Mouse (Mus musculus): ENCODE results near the gene Prph2. TPM values are rescaled to one million over a fixed set of nuclear protein-coding genes. Genes with fewer than 3 reads are reported as not detected.

Gene Prph2
- polyA plus RNA-seq, 1 experiment from 2014 or later = not detected

- no peak for ATAC-seq
- 82% methylated on average over 6 of the region's 6 CpGs for WGBS
- H3K9me3 ChIP-seq (replicated peaks) = no peaks in the 10 kb centered on the region
- H3K36me3 ChIP-seq (ENCODE audit: poor library complexity, severe bottlenecking) = no peaks in the 10 kb centered on the region
- peaks cover 7% of the 10 kb centered on the region; the same call in 1 of the 2 replicates for H3K4me1 ChIP-seq
- no peak overlapping the region for H3K9ac ChIP-seq
- no peak overlapping the region for H3K27ac ChIP-seq
- no peak overlapping the region for H3K4me2 ChIP-seq
- no peaks in the 10 kb centered on the region for H3K27me3 ChIP-seq
- H3K4me3 ChIP-seq = no peak overlapping the region
Observed at GRCm38 (mm10) chr17:46881728-46882127, 28.5 kb upstream of the Prph2 start.

DNA sequence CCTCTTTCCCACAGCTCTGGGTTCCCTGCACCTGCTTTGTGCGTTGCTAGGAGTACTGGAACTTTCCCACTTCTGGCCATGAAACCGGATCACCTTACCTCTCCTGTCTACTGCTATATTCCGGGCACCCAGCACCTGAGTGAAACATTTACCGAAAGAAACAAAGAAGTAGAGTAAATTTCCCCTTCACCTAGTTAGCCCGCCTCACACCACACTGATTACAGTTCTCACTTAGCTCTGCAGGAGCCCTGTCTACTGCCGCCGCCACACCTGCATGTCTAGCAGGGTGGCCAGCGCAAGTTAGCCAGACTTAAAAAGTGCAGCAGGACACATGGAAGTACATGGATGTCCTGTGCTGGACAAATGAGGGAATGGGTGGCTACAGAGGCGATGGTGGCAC lies 27.2 kb upstream of the Prph2 start:
- ATAC-seq = no peak
- H3K9ac ChIP-seq = no peak overlapping the region
- no peak overlapping the region for H3K4me3 ChIP-seq
- H3K27me3 ChIP-seq = no peaks in the 10 kb centered on the region
- no peak overlapping the region for H3K27ac ChIP-seq
- no peaks in the 10 kb centered on the region for H3K9me3 ChIP-seq (replicated peaks)
- no peak overlapping the region for H3K4me2 ChIP-seq
- H3K36me3 ChIP-seq (ENCODE audit: poor library complexity, severe bottlenecking) = no peaks in the 10 kb centered on the region
- 91% methylated on average over 9 of the region's 9 CpGs for WGBS
- H3K4me1 ChIP-seq = peaks cover 7% of the 10 kb centered on the region; the same call in 1 of the 2 replicates

- no peaks in the 10 kb centered on the region for H3K27me3 ChIP-seq
Observed at GRCm38 (mm10) chr17:46884766-46885165, 25.5 kb upstream of the Prph2 start.

GRCm38 (mm10) chr17:46885218-46885909 lies 24.9 kb upstream of the Prph2 start:
- H3K4me1 ChIP-seq = peaks cover 8% of the 10 kb centered on the region
- no peak overlapping the region for H3K4me2 ChIP-seq
- no peak overlapping the region for H3K9ac ChIP-seq
- no peaks in the 10 kb centered on the region for H3K9me3 ChIP-seq (replicated peaks)
- no peaks in the 10 kb centered on the region for H3K36me3 ChIP-seq (ENCODE audit: poor library complexity, severe bottlenecking)
- H3K4me3 ChIP-seq = no peak overlapping the region
- no peak overlapping the region for H3K27ac ChIP-seq
- no peaks in the 10 kb centered on the region for H3K27me3 ChIP-seq
- ATAC-seq = no peak
- 88% methylated on average over 11 of the region's 11 CpGs for WGBS

More at GRCm38 (mm10) chr17:46884766-46885165, 25.5 kb upstream of the Prph2 start:
- H3K27ac ChIP-seq = no peak overlapping the region
- WGBS = 92% methylated on average over 6 of the region's 6 CpGs
- no peaks in the 10 kb centered on the region for H3K9me3 ChIP-seq (replicated peaks)
- H3K9ac ChIP-seq = no peak overlapping the region
- H3K4me2 ChIP-seq = no peak overlapping the region
- ATAC-seq = no peak
- H3K4me3 ChIP-seq = no peak overlapping the region
- no peaks in the 10 kb centered on the region for H3K36me3 ChIP-seq (ENCODE audit: poor library complexity, severe bottlenecking)
- peaks cover 12% of the 10 kb centered on the region for H3K4me1 ChIP-seq

GRCm38 (mm10) chr17:46885910-46886643 lies 24.2 kb upstream of the Prph2 start:
- Histone ChIP-seq H3K9ac (no peak overlapping the region), H3K27me3 (no peaks in the 10 kb centered on the region), H3K4me2 (no peak overlapping the region), H3K9me3 (replicated peaks) (no peaks in the 10 kb centered on the region), H3K36me3 (ENCODE audit: poor library complexity, severe bottlenecking) (no peaks in the 10 kb centered on the region), H3K4me3 (no peak overlapping the region), H3K4me1 (peaks cover 8% of the 10 kb centered on the region), H3K27ac (no peak overlapping the region)
- no peak for ATAC-seq
- WGBS = 62% methylated on average over 17 of the region's 17 CpGs

GRCm38 (mm10) chr17:46888511-46889212 lies 21.6 kb upstream of the Prph2 start:
- Histone ChIP-seq H3K4me3 (peak overlapping the region; percentile 96), H3K27me3 (no peaks in the 10 kb centered on the region), H3K4me1 (peaks cover 31% of the 10 kb centered on the region), H3K9me3 (replicated peaks) (no peaks in the 10 kb centered on the region), H3K9ac (peak overlapping the region; percentile 68), H3K4me2 (peak overlapping the region; percentile 86), H3K36me3 (ENCODE audit: poor library complexity, severe bottlenecking) (peaks cover 16% of the 10 kb centered on the region), H3K27ac (peak overlapping the region; percentile 91; the same call in 1 of the 2 replicates)
- no peak for ATAC-seq
- 30% methylated on average over 16 of the region's 16 CpGs for WGBS

- H3K36me3 ChIP-seq (ENCODE audit: poor library complexity, severe bottlenecking) = peaks cover 20% of the 10 kb centered on the region
- under 1% methylated on average over 44 of the region's 44 CpGs for WGBS
- peaks cover 34% of the 10 kb centered on the region for H3K4me1 ChIP-seq
- peak overlapping the region; percentile 96 for H3K4me3 ChIP-seq
- peak overlapping the region; percentile 91 for H3K27ac ChIP-seq
- peak; percentile 60 for ATAC-seq
- H3K4me2 ChIP-seq = peak overlapping the region; percentile 86
- no peaks in the 10 kb centered on the region for H3K27me3 ChIP-seq
- H3K9me3 ChIP-seq (replicated peaks) = no peaks in the 10 kb centered on the region
- peak overlapping the region; percentile 68 for H3K9ac ChIP-seq
Observed at GRCm38 (mm10) chr17:46889450-46890084, 20.7 kb upstream of the Prph2 start.

GRCm38 (mm10) chr17:46890116-46890815 lies 20.0 kb upstream of the Prph2 start, which contains the start of gene Tbcc:
Tbcc (plus strand) TSS chr17:46890684.
- ATAC-seq = peak; percentile 95
- peak within 1 kb of the TSS; percentile 96 for H3K4me3 ChIP-seq

GRCm38 (mm10) chr17:46890843-46891594 lies 19.2 kb upstream of the Prph2 start:
- WGBS = 2% methylated on average over 61 of the region's 64 CpGs

More at GRCm38 (mm10) chr17:46890116-46890815, 20.0 kb upstream of the Prph2 start, which contains the start of gene Tbcc:
- H3K9ac ChIP-seq = peak within 1 kb of the TSS; percentile 97
- peaks cover 20% of the 10 kb centered on the region for H3K36me3 ChIP-seq (ENCODE audit: poor library complexity, severe bottlenecking)
- H3K27ac ChIP-seq = peak within 1 kb of the TSS; percentile 91
- H3K27me3 ChIP-seq = no peaks in the 10 kb centered on the region
- peak within 1 kb of the TSS; percentile 98 for H3K4me2 ChIP-seq
- H3K9me3 ChIP-seq (replicated peaks) = no peaks in the 10 kb centered on the region
- under 1% methylated on average over 39 of the region's 40 CpGs for WGBS
- H3K4me1 ChIP-seq = peaks cover 34% of the 10 kb centered on the region

DNA sequence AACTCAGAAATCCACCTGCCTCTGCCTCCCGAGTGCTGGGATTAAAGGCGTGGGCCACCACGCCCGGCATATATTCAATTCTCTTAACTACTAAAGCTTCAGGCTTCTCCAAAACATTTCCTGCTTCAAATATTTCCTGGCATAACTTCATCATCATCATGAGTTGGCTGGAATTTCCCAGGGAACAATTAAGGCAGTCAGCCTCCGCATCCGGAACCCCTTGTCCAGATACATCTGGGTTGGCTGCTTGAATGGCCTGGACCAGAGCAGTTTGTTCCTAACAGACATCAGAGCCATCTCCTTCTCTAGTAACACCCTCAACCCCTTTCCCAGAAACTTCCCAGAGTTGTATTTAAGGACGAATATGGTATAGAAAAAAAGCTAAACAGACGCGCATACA lies 14.8 kb upstream of the Prph2 start:
- Histone ChIP-seq H3K4me1 (peaks cover 26% of the 10 kb centered on the region), H3K9me3 (replicated peaks) (no peaks in the 10 kb centered on the region), H3K27me3 (no peaks in the 10 kb centered on the region), H3K4me3 (no peak overlapping the region), H3K4me2 (no peak overlapping the region), H3K36me3 (ENCODE audit: poor library complexity, severe bottlenecking) (peaks cover 20% of the 10 kb centered on the region), H3K27ac (no peak overlapping the region), H3K9ac (no peak overlapping the region)
- ATAC-seq = no peak
- WGBS = 91% methylated on average over 9 of the region's 9 CpGs

More at GRCm38 (mm10) chr17:46890843-46891594, 19.2 kb upstream of the Prph2 start:
- Histone ChIP-seq H3K36me3 (ENCODE audit: poor library complexity, severe bottlenecking) (peaks cover 20% of the 10 kb centered on the region), H3K4me3 (peak overlapping the region; percentile 96), H3K27ac (peak overlapping the region; percentile 89), H3K4me1 (peaks cover 34% of the 10 kb centered on the region), H3K9ac (peak overlapping the region; percentile 97), H3K4me2 (peak overlapping the region; percentile 98), H3K27me3 (no peaks in the 10 kb centered on the region), H3K9me3 (replicated peaks) (no peaks in the 10 kb centered on the region)
- ATAC-seq = peak; percentile 44
